Mouse (Mus musculus): ENCODE results near the gene Dhx40.
A peak's percentile ranks its signal among the peaks of the same experiment; 100 is the strongest.

Dhx40 gene

GRCm38 (mm10) chr11:86807505-86807989 lies at the start of gene Dhx40:
Gene Dhx40 (minus strand): TSS chr11:86807746.
- DNase-seq (ENCODE audit: low spot score), result peak; percentile 94

GRCm38 (mm10) chr11:86855639-86856425 lies 48.3 kb upstream of the Dhx40 start:
- DNase-seq (ENCODE audit: low spot score), result no peak

GRCm38 (mm10) chr11:86853081-86853480 lies 45.5 kb upstream of the Dhx40 start:
- DNase-seq (ENCODE audit: low spot score), result no peak

- peak; percentile 42 for DNase-seq (ENCODE audit: low spot score)
Measured at GRCm38 (mm10) chr11:86852534-86853054, 45.0 kb upstream of the Dhx40 start.

GRCm38 (mm10) chr11:86851714-86852533 lies 44.4 kb upstream of the Dhx40 start:
- DNase-seq (ENCODE audit: low spot score), result no peak

GRCm38 (mm10) chr11:86851234-86851671 lies 43.7 kb upstream of the Dhx40 start:
- DNase-seq (ENCODE audit: low spot score), result no peak

GRCm38 (mm10) chr11:86843831-86844230 lies 36.3 kb upstream of the Dhx40 start:
- no peak for DNase-seq (ENCODE audit: low spot score)

GRCm38 (mm10) chr11:86841261-86841660 lies 33.7 kb upstream of the Dhx40 start:
- DNase-seq (ENCODE audit: low spot score), result no peak

- peak; percentile 77 for DNase-seq (ENCODE audit: low spot score)
Measured at GRCm38 (mm10) chr11:86840511-86841154, 33.1 kb upstream of the Dhx40 start.

GRCm38 (mm10) chr11:86839716-86840447 lies 32.3 kb upstream of the Dhx40 start:
- DNase-seq (ENCODE audit: low spot score), result no peak

GRCm38 (mm10) chr11:86838792-86839191 lies 31.2 kb upstream of the Dhx40 start:
- no peak for DNase-seq (ENCODE audit: low spot score)

- DNase-seq (ENCODE audit: low spot score), result peak; percentile 90
Measured at GRCm38 (mm10) chr11:86836366-86836765, 28.8 kb upstream of the Dhx40 start.

GRCm38 (mm10) chr11:86834628-86835338 lies 27.2 kb upstream of the Dhx40 start:
- DNase-seq (ENCODE audit: low spot score), result no peak

- no peak for DNase-seq (ENCODE audit: low spot score)
Measured at GRCm38 (mm10) chr11:86834050-86834449, 26.5 kb upstream of the Dhx40 start.

GRCm38 (mm10) chr11:86833153-86833552 lies 25.6 kb upstream of the Dhx40 start:
- no peak for DNase-seq (ENCODE audit: low spot score)

- DNase-seq (ENCODE audit: low spot score), result no peak
Measured at GRCm38 (mm10) chr11:86828396-86828795, 20.9 kb upstream of the Dhx40 start.

GRCm38 (mm10) chr11:86827476-86828245 lies 20.1 kb upstream of the Dhx40 start:
- no peak for DNase-seq (ENCODE audit: low spot score)

GRCm38 (mm10) chr11:86824433-86824832 lies 16.9 kb upstream of the Dhx40 start:
- DNase-seq (ENCODE audit: low spot score), result no peak

GRCm38 (mm10) chr11:86822531-86822930 lies 15.0 kb upstream of the Dhx40 start:
- no peak for DNase-seq (ENCODE audit: low spot score)

GRCm38 (mm10) chr11:86819536-86819935 lies 12.0 kb upstream of the Dhx40 start:
- DNase-seq (ENCODE audit: low spot score), result no peak

Measured in urinary bladder, postnatal 14 days (tissue).